Mouse (Mus musculus): ENCODE data around the gene Epb41l3.

DNA sequence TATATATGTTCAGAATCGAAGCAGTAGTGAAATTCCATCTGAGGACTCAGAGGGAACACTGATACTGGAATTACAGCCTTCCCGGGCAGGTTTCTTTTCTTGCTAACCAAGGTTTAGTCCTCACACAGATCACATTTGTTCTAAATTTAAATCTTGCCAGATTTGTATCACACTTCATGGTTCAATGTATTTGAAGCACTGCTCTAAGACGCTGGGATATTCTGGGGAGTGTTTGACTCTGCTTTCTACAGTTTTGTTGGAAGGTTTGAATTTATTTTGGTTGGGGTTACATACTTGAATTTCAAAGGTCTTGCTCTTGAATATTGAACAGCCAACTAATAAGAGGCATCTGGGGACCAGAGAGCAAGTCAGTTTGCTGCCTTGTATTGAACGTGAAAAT is 234.4 kb downstream of the Epb41l3 start:
- TF ChIP-seq GATA1 (IDR thresholded peaks at IDR 0.05; ENCODE audit: low read length) (no peak), TAL1 (IDR thresholded peaks at IDR 0.05; ENCODE audit: low read length) (no peak)
